23 mouse cellular contexts compared by ENCODE assay signal in genomic region chr11:110649575-110650210, GRCm38 (mm10).
A peak's percentile ranks its signal among the peaks of the same experiment; 100 is the strongest.
DNase-seq lines count a peak whose midpoint lies in the region; ATAC-seq and TF ChIP-seq lines count a peak whose summit lies in the region.
"Had no signal": no experiment of that assay in that cellular context is flagged by ENCODE, and none has a peak within 500 bp of the region (broad histone marks: within the 10 kb centered on the region; RNA-seq: fewer than 3 reads in every experiment).

No protein-coding gene starts in this region.

- no peak overlapping the region for H3K9ac ChIP-seq in forebrain, embryonic 12.5 days
- no peak overlapping the region for H3K9ac ChIP-seq in forebrain, embryonic 13.5 days
- H3K9ac ChIP-seq in kidney, postnatal 0 days (ENCODE audit: low read depth, low read length): no peak overlapping the region
- H3K9ac ChIP-seq in embryonic facial prominence, embryonic 11.5 days (replicated peaks; ENCODE audit: low read length): no peak overlapping the region
- H3K9ac ChIP-seq: heart, embryonic 12.5 days; hindbrain, embryonic 14.5 days; liver, embryonic 12.5 days; neural tube, embryonic 13.5 days had no signal

- peak; percentile 9 for DNase-seq in kidney, postnatal 0 days (ENCODE audit: low spot score)
- DNase-seq in kidney, postnatal 10 days: no peak
- DNase-seq in embryonic facial prominence, embryonic 11.5 days (ENCODE audit: low spot score): peak; percentile 51
- DNase-seq in limb, embryonic 10.5 days (ENCODE audit: low spot score): no peak
- no peak for DNase-seq in left cerebral cortex, postnatal 25 days (ENCODE audit: low spot score in 2 of 2)
- no peak for DNase-seq in spleen, adult 12 weeks (ENCODE audit: low spot score)
- DNase-seq: adrenal gland, postnatal 25 days; B cell, adult 2 months; cerebellum, adult 11-12 months; cerebellum, postnatal 36 days; gastrocnemius, adult 2 months; layer of hippocampus, postnatal 36 days; lung, adult 2 months; lung, postnatal 36 days; thymus, adult 18-20 months; thymus, postnatal 4 days had no signal

- intact Hi-C loops in left cerebral cortex, postnatal 25 days (cut with DNase I): loop anchor here (10.0 kb wide), 1 partner anchor 195 kb away; no protein-coding TSS in a partner anchor

- H3K9me3 ChIP-seq in forebrain, embryonic 12.5 days: no peaks in the 10 kb centered on the region
- no peaks in the 10 kb centered on the region for H3K9me3 ChIP-seq in forebrain, embryonic 13.5 days (replicated peaks)
- H3K9me3 ChIP-seq in kidney, postnatal 0 days (replicated peaks; ENCODE audit: low read length): no peaks in the 10 kb centered on the region
- H3K9me3 ChIP-seq in embryonic facial prominence, embryonic 11.5 days (replicated peaks; ENCODE audit: control insufficient read depth, low read length): no peaks in the 10 kb centered on the region
- no peaks in the 10 kb centered on the region for H3K9me3 ChIP-seq in limb, embryonic 10.5 days (replicated peaks)
- H3K9me3 ChIP-seq: heart, embryonic 12.5 days; liver, embryonic 12.5 days; neural tube, embryonic 13.5 days had no signal

- no peaks in the 10 kb centered on the region for H3K27me3 ChIP-seq in forebrain, embryonic 12.5 days
- no peaks in the 10 kb centered on the region for H3K27me3 ChIP-seq in forebrain, embryonic 13.5 days
- H3K27me3 ChIP-seq in kidney, postnatal 0 days (ENCODE audit: insufficient read depth, low read length): no peaks in the 10 kb centered on the region
- H3K27me3 ChIP-seq in embryonic facial prominence, embryonic 11.5 days (ENCODE audit: control insufficient read depth, insufficient read depth, low read length): no peaks in the 10 kb centered on the region
- H3K27me3 ChIP-seq in limb, embryonic 10.5 days (ENCODE audit: low read depth, poor library complexity, severe bottlenecking): no peaks in the 10 kb centered on the region
- H3K27me3 ChIP-seq: heart, embryonic 12.5 days; liver, embryonic 12.5 days; neural tube, embryonic 13.5 days had no signal

- no peak overlapping the region for H3K4me3 ChIP-seq in forebrain, embryonic 12.5 days (replicated peaks)
- H3K4me3 ChIP-seq in forebrain, embryonic 13.5 days: no peak overlapping the region
- H3K4me3 ChIP-seq in kidney, postnatal 0 days (replicated peaks; ENCODE audit: low read depth, low read length): no peak overlapping the region
- H3K4me3 ChIP-seq in embryonic facial prominence, embryonic 11.5 days (ENCODE audit: low read depth, low read length): no peak overlapping the region
- H3K4me3 ChIP-seq in limb, embryonic 10.5 days: no peak overlapping the region
- H3K4me3 ChIP-seq: gastrocnemius, adult 2 months; heart, embryonic 12.5 days; liver, embryonic 12.5 days; neural tube, embryonic 13.5 days had no signal

- no peak overlapping the region for H3K4me2 ChIP-seq in forebrain, embryonic 12.5 days
- H3K4me2 ChIP-seq in forebrain, embryonic 13.5 days: no peak overlapping the region
- no peak overlapping the region for H3K4me2 ChIP-seq in kidney, postnatal 0 days (ENCODE audit: low read length)
- no peak overlapping the region for H3K4me2 ChIP-seq in embryonic facial prominence, embryonic 11.5 days (ENCODE audit: low read depth, low read length)
- H3K4me2 ChIP-seq: heart, embryonic 12.5 days; hindbrain, embryonic 14.5 days; liver, embryonic 12.5 days; neural tube, embryonic 13.5 days had no signal

- no peak overlapping the region for H3K27ac ChIP-seq in forebrain, embryonic 12.5 days
- H3K27ac ChIP-seq in forebrain, embryonic 13.5 days: no peak overlapping the region
- H3K27ac ChIP-seq in kidney, postnatal 0 days: no peak overlapping the region
- H3K27ac ChIP-seq in embryonic facial prominence, embryonic 11.5 days (replicated peaks; ENCODE audit: low read depth, low read length): no peak overlapping the region
- peak overlapping the region; percentile 77 for H3K27ac ChIP-seq in limb, embryonic 10.5 days
- H3K27ac ChIP-seq: gastrocnemius, adult 2 months; hindbrain, embryonic 14.5 days; liver, embryonic 12.5 days; neural tube, embryonic 13.5 days had no signal

- no peaks in the 10 kb centered on the region for H3K36me3 ChIP-seq in forebrain, embryonic 12.5 days (replicated peaks)
- H3K36me3 ChIP-seq in forebrain, embryonic 13.5 days (ENCODE audit: poor library complexity, severe bottlenecking): no peaks in the 10 kb centered on the region
- no peaks in the 10 kb centered on the region for H3K36me3 ChIP-seq in kidney, postnatal 0 days (ENCODE audit: insufficient read depth, low read length)
- no peaks in the 10 kb centered on the region for H3K36me3 ChIP-seq in embryonic facial prominence, embryonic 11.5 days (replicated peaks; ENCODE audit: control insufficient read depth, insufficient read depth, low read depth, low read length)
- H3K36me3 ChIP-seq in limb, embryonic 10.5 days: no peaks in the 10 kb centered on the region
- H3K36me3 ChIP-seq: heart, embryonic 12.5 days; liver, embryonic 12.5 days; neural tube, embryonic 13.5 days had no signal

- 0 out of 2 replicates have a peak, but pooled peaks have one; percentile 39 for ATAC-seq in forebrain, embryonic 12.5 days (ENCODE audit: low FRiP score)
- ATAC-seq in forebrain, embryonic 13.5 days: no peak
- no peak for ATAC-seq in kidney, postnatal 0 days (replicated peaks; ENCODE audit: low FRiP score, low read depth)
- 0 out of 2 replicates have a peak, but pooled peaks have one; percentile 66 for ATAC-seq in embryonic facial prominence, embryonic 11.5 days (replicated peaks; ENCODE audit: insufficient number of reproducible peaks, low FRiP score, low TSS enrichment, low read depth)
- ATAC-seq: intestine, embryonic 16.5 days; liver, embryonic 12.5 days had no signal

- H3K4me1 ChIP-seq in forebrain, embryonic 12.5 days: peaks cover 15% of the 10 kb centered on the region
- H3K4me1 ChIP-seq in forebrain, embryonic 13.5 days: peaks cover 10% of the 10 kb centered on the region
- no peaks in the 10 kb centered on the region for H3K4me1 ChIP-seq in kidney, postnatal 0 days (replicated peaks; ENCODE audit: insufficient read depth, low read length)
- no peaks in the 10 kb centered on the region for H3K4me1 ChIP-seq in embryonic facial prominence, embryonic 11.5 days (ENCODE audit: control insufficient read depth, insufficient read depth, low read length)
- peaks cover 48% of the 10 kb centered on the region for H3K4me1 ChIP-seq in limb, embryonic 10.5 days
- H3K4me1 ChIP-seq: heart, embryonic 12.5 days; liver, embryonic 12.5 days; neural tube, embryonic 13.5 days had no signal

- WGBS in forebrain, embryonic 12.5 days: 31% methylated on average over 7 of the region's 7 CpGs
- WGBS in forebrain, embryonic 13.5 days: 16% methylated on average over 7 of the region's 7 CpGs
- 20% methylated on average over 7 of the region's 7 CpGs for WGBS in kidney, postnatal 0 days
- 34% methylated on average over 7 of the region's 7 CpGs for WGBS in embryonic facial prominence, embryonic 11.5 days
- 29% methylated on average over 7 of the region's 7 CpGs for WGBS in limb, embryonic 10.5 days

- TF ChIP-seq CTCF in kidney, postnatal 0 days (IDR thresholded peaks at IDR 0.05; ENCODE audit: low read depth): no peak

Comparison
In these comparisons a context has a peak if more than half of its experiments do, and no peak if none do; other contexts are left out.
1. ATAC-seq: peak in forebrain, embryonic 12.5 days (single experiment) and embryonic facial prominence, embryonic 11.5 days (single experiment); none in forebrain, embryonic 13.5 days (single experiment) and kidney, postnatal 0 days (single experiment).
2. DNase-seq: peak in kidney, postnatal 0 days (single experiment) and embryonic facial prominence, embryonic 11.5 days (single experiment); none in kidney, postnatal 10 days (single experiment), limb, embryonic 10.5 days (single experiment), left cerebral cortex, postnatal 25 days (0 of 2) and spleen, adult 12 weeks (single experiment).